Mouse (Mus musculus) spleen, adult 2 months (tissue): ENCODE results near the gene Aspdh. TPM values are rescaled to one million over a fixed set of nuclear protein-coding genes. Genes with fewer than 3 reads are reported as not detected.

ENCODE experiments used
- DNase-seq, 2 experiments: peaks; one replicate each; pipeline versions ENCODE4 v3.0.0 to v3.0.0-alpha.2; 2012 to 2021; ENCODE audit warnings: low spot score in 2 of 2, low read depth in 1 of 2
- H3K27ac ChIP-seq: fragments of 200-500 bp; 2 replicates; pipeline ENCODE4 v1.5.1; 2012; ENCODE audit warnings: low read length, inconsistent platforms; ENCODE audit not compliant: insufficient read depth
- H3K27me3 ChIP-seq: fragments of 200-500 bp; 2 replicates; pipeline ENCODE4 v1.6.1; 2012; ENCODE audit warnings: mild to moderate bottlenecking, moderate library complexity, low read length, inconsistent platforms; ENCODE audit not compliant: control insufficient read depth, insufficient read depth
- H3K36me3 ChIP-seq: fragments of 200-500 bp; 2 replicates; pipeline ENCODE4 v1.6.1; 2012; ENCODE audit warnings: mild to moderate bottlenecking, low read length, inconsistent platforms; ENCODE audit not compliant: control insufficient read depth, insufficient read depth
- H3K4me1 ChIP-seq: fragments of 200-500 bp; 2 replicates; pipeline ENCODE4 v1.6.1; 2011; ENCODE audit warnings: inconsistent platforms; ENCODE audit not compliant: control insufficient read depth, insufficient read depth, insufficient read length
- H3K4me3 ChIP-seq: fragments of 200-500 bp; 2 replicates; pipeline ENCODE4 v1.5.1; 2011; ENCODE audit warnings: mild to moderate bottlenecking, inconsistent platforms; ENCODE audit not compliant: insufficient read depth, insufficient read length; ENCODE audit errors: extremely low read depth
- CTCF ChIP-seq: fragments of 200-500 bp; IDR thresholded peaks from 2 replicates; pipeline ENCODE4 v1.5.1; 2011; ENCODE audit warnings: mild to moderate bottlenecking, inconsistent platforms; ENCODE audit not compliant: insufficient read depth, insufficient read length, insufficient replicate concordance; ENCODE audit errors: extremely low read depth
- POLR2A ChIP-seq: fragments of 200-500 bp; IDR thresholded peaks from 2 replicates; pipeline ENCODE4 v1.6.1; 2011; ENCODE audit warnings: low read depth, low read length, inconsistent platforms
- WGBS: fragments of 180-500 bp; shearing (Covaris S2); methylation state at CpG from one replicate; pipeline ENCODE4 v1.1.7; 2018; 5-methylcytosine and 5-hydroxymethylcytosine counted together
- polyA plus RNA-seq: library from polyadenylated mRNA; depleted of rRNA; stranded (reverse); fragments of >200 nt; gene quantifications from 2 replicates; pipeline ENCODE4 v1.2.3, GENCODE M21; 2012; rRNA removed

Gene Aspdh
- polyA plus RNA-seq, 1 experiment: not detected

DNA sequence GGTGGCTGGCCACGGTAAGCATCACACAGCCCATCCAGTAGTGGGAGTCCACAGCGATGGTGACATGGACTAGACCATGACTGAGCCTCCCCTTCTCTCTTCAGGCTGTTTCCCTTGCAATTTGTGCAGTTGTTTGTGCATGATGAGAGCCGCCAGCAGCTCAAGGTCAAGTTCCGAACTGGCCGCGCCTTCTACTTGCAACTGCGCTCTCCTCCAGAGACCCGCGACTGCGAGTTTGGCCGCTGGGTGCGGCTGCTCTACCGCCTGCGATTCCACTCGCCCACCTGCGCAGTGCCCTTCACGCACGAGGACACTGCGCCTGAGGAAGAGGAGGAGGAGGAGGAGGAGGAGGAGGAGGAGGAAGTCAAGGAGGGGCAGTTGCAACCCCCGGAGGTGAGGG lies 34.9 kb downstream of the Aspdh start:
- H3K4me1 ChIP-seq: no peaks in the 10 kb centered on the region; the same call in 1 of the 2 replicates
- no peak for DNase-seq

DNA sequence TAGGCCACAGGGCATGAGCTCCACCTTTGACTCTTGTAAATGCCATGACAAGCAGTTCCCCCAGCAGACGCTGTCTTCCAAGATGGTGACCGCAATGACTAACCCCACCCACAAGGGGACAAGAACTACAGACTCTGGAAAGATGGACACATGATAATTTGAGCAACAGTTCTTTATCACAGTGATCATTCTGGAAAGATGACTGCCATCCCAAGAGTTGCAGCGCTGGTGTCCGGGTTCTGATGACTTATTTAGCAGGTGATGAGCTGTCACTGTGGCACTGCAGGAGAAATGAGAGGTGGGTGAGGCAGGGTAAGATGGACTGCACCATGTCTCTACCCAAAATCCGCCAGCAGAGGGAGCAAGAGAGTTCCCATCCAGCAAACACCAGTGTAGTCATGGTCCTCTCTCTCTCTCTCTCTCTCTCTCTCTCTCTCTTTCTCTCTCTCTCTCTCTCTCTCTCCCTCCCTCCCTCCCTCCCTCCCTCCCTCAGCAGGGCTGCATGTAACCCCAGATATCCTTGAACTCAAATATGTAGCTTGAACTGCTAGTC lies 36.4 kb downstream of the Aspdh start:
- peak; percentile 64 to 70 for DNase-seq
- Histone ChIP-seq H3K27ac (no peak overlapping the region), H3K27me3 (no peaks in the 10 kb centered on the region), H3K36me3 (peaks cover 2% of the 10 kb centered on the region; the same call in 1 of the 2 replicates), H3K4me1 (no peaks in the 10 kb centered on the region), H3K4me3 (no peak overlapping the region)
- TF ChIP-seq POLR2A (no peak), CTCF (peak; percentile 68; the same call in 1 of the 2 replicates)
- 24% methylated on average over 5 of the region's 5 CpGs for WGBS

More for the DNA sequence above, 34.9 kb downstream of the Aspdh start:
- WGBS: 73% methylated on average over 20 of the region's 20 CpGs
- no peak overlapping the region for H3K4me3 ChIP-seq
- no peaks in the 10 kb centered on the region for H3K27me3 ChIP-seq
- H3K27ac ChIP-seq: no peak overlapping the region
- 0 out of 2 replicates have a peak, but pooled peaks cover 2% of the 10 kb centered on the region for H3K36me3 ChIP-seq
- TF ChIP-seq CTCF (no peak), POLR2A (no peak)

DNA sequence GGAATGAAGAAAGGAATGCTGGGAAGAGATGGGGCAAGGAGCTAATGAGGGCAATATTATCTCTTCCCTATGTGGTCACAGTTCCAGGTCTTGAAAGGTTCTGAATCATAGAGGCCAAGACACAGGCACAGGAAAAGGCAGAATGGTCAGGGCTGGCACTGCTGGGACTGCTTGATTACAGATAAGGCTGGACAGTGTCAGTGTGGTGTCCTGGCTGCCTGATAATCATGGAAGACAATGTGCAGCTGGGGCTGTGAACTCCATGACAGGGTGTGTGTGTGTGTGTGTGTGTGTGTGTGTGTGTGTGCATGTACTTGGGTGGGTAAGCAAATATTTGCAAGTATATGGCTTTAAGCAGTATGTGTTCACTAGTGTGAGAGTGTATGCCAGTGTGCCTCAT lies 42.3 kb downstream of the Aspdh start:
- no peaks in the 10 kb centered on the region for H3K4me1 ChIP-seq

More for the DNA sequence above, 42.3 kb downstream of the Aspdh start:
- TF ChIP-seq CTCF: no peak
- Histone ChIP-seq H3K36me3 (peaks cover 2% of the 10 kb centered on the region; the same call in 1 of the 2 replicates), H3K27me3 (no peaks in the 10 kb centered on the region), H3K27ac (no peak overlapping the region), H3K4me3 (no peak overlapping the region)
- no peak for DNase-seq

Other genes starting within 250 kb of the Aspdh start
- 8.7 and 9.8 TPM in 2 replicates for gene Klk1b5, start 249.4 kb upstream of the Aspdh start, polyA plus RNA-seq
- gene Klk1, start 240.0 kb upstream of the Aspdh start, polyA plus RNA-seq: 834 and 917 TPM in 2 replicates
- gene Gm36864, start 229.2 kb upstream of the Aspdh start, polyA plus RNA-seq: not detected in 2 replicates
- gene 1700028J19Rik, start 218.7 kb upstream of the Aspdh start, polyA plus RNA-seq: 1.4 TPM in 2 replicates
- 98.9 and 139 TPM in 2 replicates for gene 2410002F23Rik, start 218.7 kb upstream of the Aspdh start, polyA plus RNA-seq
- not detected in 2 replicates for gene Acp4, start 208.0 kb upstream of the Aspdh start, polyA plus RNA-seq
- gene Gm15517, start 203.9 kb upstream of the Aspdh start, polyA plus RNA-seq: not detected in 2 replicates
- 4.0 and 5.2 TPM in 2 replicates for gene Clec11a, start 158.5 kb upstream of the Aspdh start, polyA plus RNA-seq
- 4.5 and 4.8 TPM in 2 replicates for gene Shank1, start 155.1 kb upstream of the Aspdh start, polyA plus RNA-seq
- 1.2 and 2.5 TPM in 2 replicates for gene Syt3, start 81.3 kb upstream of the Aspdh start, polyA plus RNA-seq
- gene 1700008O03Rik, start 79.6 kb upstream of the Aspdh start, polyA plus RNA-seq: 0.40 and 0.68 TPM in 2 replicates
- gene Lrrc4b, start 36.4 kb upstream of the Aspdh start, polyA plus RNA-seq: 0.22 and 0.23 TPM in 2 replicates
- gene Josd2, start 2.6 kb downstream of the Aspdh start, polyA plus RNA-seq: 124 and 171 TPM in 2 replicates
- 188 and 231 TPM in 2 replicates for gene Emc10, start 31.1 kb downstream of the Aspdh start, polyA plus RNA-seq
- 5.1 and 7.3 TPM in 2 replicates for gene Fam71e1, start 31.2 kb downstream of the Aspdh start, polyA plus RNA-seq
- gene Mybpc2, start 59.3 kb downstream of the Aspdh start, polyA plus RNA-seq: 1.2 and 1.4 TPM in 2 replicates
- gene Spib, start 66.7 kb downstream of the Aspdh start, polyA plus RNA-seq: 285 and 365 TPM in 2 replicates
- 118 and 121 TPM in 2 replicates for gene Pold1, start 83.5 kb downstream of the Aspdh start, polyA plus RNA-seq
- 162 and 211 TPM in 2 replicates for gene Nr1h2, start 88.6 kb downstream of the Aspdh start, polyA plus RNA-seq
- gene Napsa, start 107.0 kb downstream of the Aspdh start, polyA plus RNA-seq: 256 and 335 TPM in 2 replicates
- gene Kcnc3, start 125.3 kb downstream of the Aspdh start, polyA plus RNA-seq: 3.5 and 4.2 TPM in 2 replicates
- 0.09 and 0.63 TPM in 2 replicates for gene Myh14, start 205.5 kb downstream of the Aspdh start, polyA plus RNA-seq
- gene Izumo2, start 243.4 kb downstream of the Aspdh start, polyA plus RNA-seq: not detected in 2 replicates